Mouse (Mus musculus) frontal cortex, postnatal 36 days (tissue): ENCODE data around the gene Nnat.

ENCODE experiments used
- DNase-seq, 2 experiments: peaks; one replicate each; pipeline ENCODE4 v3.0.0; 2022; ENCODE audit warnings: low spot score in 2 of 2

Gene Nnat

GRCm38 (mm10) chr2:157559858-157560257, at the start of gene Nnat:
Gene Nnat (plus strand): TSS chr2:157560078.
- DNase-seq: peak in 1 of 2 experiments; percentile 31

- DNase-seq: peak in 1 of 2 experiments; percentile 31
These were observed 47.0 kb upstream of the Nnat start for GRCm38 (mm10) chr2:157512859-157513258.

- DNase-seq: no peak
These were observed 46.1 kb upstream of the Nnat start for GRCm38 (mm10) chr2:157513737-157514208.

GRCm38 (mm10) chr2:157514353-157514752, 45.5 kb upstream of the Nnat start:
- DNase-seq: no peak

- no peak for DNase-seq
These were observed 42.4 kb upstream of the Nnat start for GRCm38 (mm10) chr2:157517526-157517925.

GRCm38 (mm10) chr2:157518451-157518850, 41.4 kb upstream of the Nnat start:
- DNase-seq: no peak

- no peak for DNase-seq
These were observed 40.4 kb upstream of the Nnat start for GRCm38 (mm10) chr2:157519452-157519851.

- DNase-seq: peak; percentile 33 to 53
These were observed 39.4 kb upstream of the Nnat start for GRCm38 (mm10) chr2:157520496-157520895.

GRCm38 (mm10) chr2:157522556-157522955, 37.3 kb upstream of the Nnat start:
- no peak for DNase-seq

GRCm38 (mm10) chr2:157530056-157530955, 29.6 kb upstream of the Nnat start:
- no peak for DNase-seq

GRCm38 (mm10) chr2:157531681-157532426, 28.0 kb upstream of the Nnat start:
- no peak for DNase-seq

- no peak for DNase-seq
These were observed 25.7 kb upstream of the Nnat start for GRCm38 (mm10) chr2:157534163-157534562.

GRCm38 (mm10) chr2:157536476-157537081, 23.3 kb upstream of the Nnat start:
- DNase-seq: no peak

GRCm38 (mm10) chr2:157537118-157537517, 22.8 kb upstream of the Nnat start:
- peak in 1 of 2 experiments; percentile 34 for DNase-seq

- peak; percentile 64 to 68 for DNase-seq
These were observed 19.6 kb upstream of the Nnat start for GRCm38 (mm10) chr2:157540073-157540952.

GRCm38 (mm10) chr2:157540953-157541569, 18.8 kb upstream of the Nnat start:
- DNase-seq: no peak

GRCm38 (mm10) chr2:157541631-157542030, 18.2 kb upstream of the Nnat start:
- no peak for DNase-seq

GRCm38 (mm10) chr2:157542415-157542814, 17.5 kb upstream of the Nnat start:
- no peak for DNase-seq

GRCm38 (mm10) chr2:157544333-157544888, 15.5 kb upstream of the Nnat start:
- no peak for DNase-seq

GRCm38 (mm10) chr2:157546686-157547085, 13.2 kb upstream of the Nnat start:
- DNase-seq: no peak
